Mouse (Mus musculus) heart, adult 2 months (tissue): ENCODE results near the gene Tmem41b.

Experiments used
- CTCF ChIP-seq: fragments of 200-600 bp; IDR thresholded peaks from 2 replicates; pipeline ENCODE4 v1.8.1; 2022; ENCODE audit warnings: antibody characterized with exemption, mild to moderate bottlenecking, moderate library complexity
- POLR2A ChIP-seq: fragments of 200-500 bp; IDR thresholded peaks from 2 replicates; pipeline ENCODE4 v1.6.1; 2011; ENCODE audit warnings: mild to moderate bottlenecking, low read depth, low read length, control low read depth; ENCODE audit not compliant: insufficient read depth

DNA sequence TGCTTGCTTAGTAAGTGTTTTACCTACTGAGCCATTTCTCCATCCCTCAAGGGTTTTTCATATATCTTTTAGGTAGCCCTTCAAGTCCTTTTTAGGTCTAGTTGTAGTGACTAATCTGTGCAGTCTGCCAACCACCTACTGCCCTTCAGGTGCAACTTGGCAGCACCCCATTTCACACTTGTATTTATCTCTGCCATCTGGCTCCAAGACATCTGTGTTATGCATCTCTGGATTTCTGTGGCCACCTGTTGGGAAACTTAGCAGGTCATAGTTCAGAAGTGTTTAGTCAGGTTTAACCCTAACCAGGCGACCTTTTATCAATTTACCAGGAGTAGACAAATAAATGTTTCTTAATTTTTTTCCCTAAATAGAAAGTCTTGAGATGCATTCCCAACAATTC, 24.7 kb upstream of the Tmem41b start:
- TF ChIP-seq POLR2A (no peak), CTCF (no peak)
